Mouse (Mus musculus) Patski (cell line): ENCODE results near the gene Ppy. TPM values are rescaled to one million over a fixed set of nuclear protein-coding genes. Genes with fewer than 3 reads are reported as not detected.
A peak's percentile ranks its signal among the peaks of the same experiment; 100 is the strongest.

Source experiments
- ATAC-seq: fragments of 100-300 bp; one replicate; pipeline ENCODE4 v1.8.0; 2021
- CTCF ChIA-PET: fragments of 350-600 bp; sonication (Branson Sonifier 250); formaldehyde crosslinking; loops from one replicate; lab custom pipeline; 2022; ENCODE audit warnings: inconsistent platforms; lab: Charles Lee
- POLR2A ChIA-PET: fragments of 350-600 bp; sonication (Branson Sonifier 250); formaldehyde crosslinking; loops from one replicate; lab custom pipeline; 2022; ENCODE audit warnings: antibody characterized with exemption, inconsistent platforms; lab: Charles Lee
- DNase-seq: peaks from one replicate; pipeline ENCODE4 v3.0.0-alpha.2; 2011; ENCODE audit warnings: low read depth, low spot score
- H3K27me3 ChIP-seq: fragments of 371-371 bp; one replicate; pipeline ENCODE4 v1.5.1; 2021
- CTCF ChIP-seq: fragments of 100-300 bp; IDR thresholded peaks from one replicate; pipeline ENCODE4 v1.5.1; 2021
- in situ Hi-C: fragments of 300-500 bp; cut with MboI; formaldehyde crosslinking; loops from 3 replicates; pipeline ENCODE4 v1.11.1; 2018; ENCODE audit warnings: low pct_unique_long_range_greater_than_20kb, mixed read lengths
- polyA plus RNA-seq: library from polyadenylated mRNA; unstranded; gene quantifications from one replicate; pipeline ENCODE4 v1.2.3, GENCODE M21; 2021

Ppy gene
- polyA plus RNA-seq: not detected

DNA sequence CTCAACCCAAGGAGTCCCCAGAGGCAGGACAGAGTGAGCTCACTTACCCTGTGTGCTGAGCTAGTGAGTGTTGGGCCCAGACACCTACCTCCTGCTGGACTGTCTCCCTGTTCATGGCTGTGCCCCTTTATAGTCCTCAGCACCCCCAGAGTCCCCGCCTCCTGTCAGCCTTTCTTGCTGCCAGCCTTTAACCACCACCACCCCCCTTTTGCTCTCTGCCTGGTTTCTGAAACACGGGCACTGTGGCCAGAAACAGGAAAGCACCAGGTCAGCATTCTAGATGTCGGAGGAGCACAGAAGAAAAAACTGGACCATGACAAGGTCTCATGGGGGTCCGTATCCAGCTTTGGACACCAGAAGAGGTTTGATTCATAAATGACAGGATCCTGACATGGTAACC is at the start of gene Ppy:
Gene Ppy (minus strand): TSS at position 101 of the 400 bp plus-strand sequence.
- CTCF ChIA-PET: interaction anchor here (0.9 to 4.7 kb wide), 4 partner anchors 10 to 173 kb away, joined by 3 to 43 read pairs (median 4); no protein-coding TSS in a partner anchor
- no peak for DNase-seq
- in situ Hi-C loops: loop anchor here (5.0 kb wide), 1 partner anchor 36 kb away; no protein-coding TSS in a partner anchor
- POLR2A ChIA-PET: no interaction called here
- H3K27me3 ChIP-seq: peaks cover 53% of the 10 kb centered on the region
- TF ChIP-seq CTCF: no peak
- ATAC-seq: no peak

DNA sequence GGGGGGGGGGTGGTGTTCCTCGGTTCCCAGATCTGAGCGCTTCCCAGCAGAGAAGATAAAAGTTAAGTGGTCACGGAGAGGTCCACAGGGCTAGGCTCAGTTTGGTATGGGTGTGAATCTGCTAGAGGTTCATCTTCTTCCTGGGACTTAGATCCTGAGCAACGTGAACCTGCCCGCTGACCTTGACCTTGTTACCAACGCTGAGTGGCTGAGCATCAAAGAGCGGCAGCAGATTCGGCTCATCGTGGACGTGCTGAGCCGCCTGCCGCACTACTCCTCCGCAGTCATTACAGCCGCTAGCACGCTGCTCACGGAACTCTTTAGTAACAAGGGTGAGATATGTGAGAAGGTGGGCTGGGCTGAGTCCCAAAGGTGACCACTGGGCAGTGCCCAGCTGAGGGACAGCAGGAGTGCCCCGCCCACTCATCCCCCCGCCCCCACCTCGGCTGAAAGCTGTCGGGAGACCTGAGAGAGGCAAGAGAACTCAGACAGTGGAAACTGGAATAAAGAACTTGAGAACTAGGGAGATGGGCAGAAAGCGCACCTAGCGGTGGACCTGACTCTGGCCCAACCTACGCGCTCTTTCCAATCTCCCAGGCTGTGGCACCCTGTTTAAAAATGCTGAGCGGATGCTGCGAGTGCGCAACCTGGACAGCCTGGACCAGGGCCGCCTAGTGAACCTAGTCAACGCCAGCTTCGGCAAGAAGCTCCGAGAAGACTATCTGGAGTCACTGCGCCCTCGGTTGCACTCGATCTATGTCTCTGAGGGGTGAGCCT is 46.3 kb upstream of the Ppy start:
- in situ Hi-C loops: no loop called here
- DNase-seq (no peak), ATAC-seq (no peak)
- POLR2A ChIA-PET: no interaction called here
- no peaks in the 10 kb centered on the region for H3K27me3 ChIP-seq
- CTCF ChIA-PET: no interaction called here
- no peak for TF ChIP-seq CTCF

DNA sequence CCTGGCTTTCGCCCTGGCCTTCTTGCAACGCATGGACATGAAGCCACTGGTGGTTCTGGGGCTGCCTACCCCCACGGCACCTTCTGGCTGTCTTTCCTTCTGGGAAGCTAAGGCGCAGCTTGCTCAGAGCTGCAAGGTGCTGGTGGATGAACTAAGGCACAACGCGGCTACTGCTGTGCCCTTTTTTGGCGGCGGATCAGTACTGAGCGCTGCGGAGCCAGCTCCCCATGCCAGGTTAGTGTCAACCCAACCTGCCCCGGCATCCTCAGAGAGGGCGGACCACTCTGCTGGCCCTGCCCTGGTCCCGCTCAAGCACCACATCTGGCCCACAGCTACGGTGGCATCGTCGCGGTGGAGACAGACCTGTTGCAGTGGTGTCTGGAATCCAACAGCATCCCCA is 45.4 kb upstream of the Ppy start:
- TF ChIP-seq CTCF: no peak
- in situ Hi-C loops: no loop called here
- DNase-seq (no peak), ATAC-seq (no peak)
- CTCF ChIA-PET: no interaction called here
- POLR2A ChIA-PET: no interaction called here
- H3K27me3 ChIP-seq: no peaks in the 10 kb centered on the region

DNA sequence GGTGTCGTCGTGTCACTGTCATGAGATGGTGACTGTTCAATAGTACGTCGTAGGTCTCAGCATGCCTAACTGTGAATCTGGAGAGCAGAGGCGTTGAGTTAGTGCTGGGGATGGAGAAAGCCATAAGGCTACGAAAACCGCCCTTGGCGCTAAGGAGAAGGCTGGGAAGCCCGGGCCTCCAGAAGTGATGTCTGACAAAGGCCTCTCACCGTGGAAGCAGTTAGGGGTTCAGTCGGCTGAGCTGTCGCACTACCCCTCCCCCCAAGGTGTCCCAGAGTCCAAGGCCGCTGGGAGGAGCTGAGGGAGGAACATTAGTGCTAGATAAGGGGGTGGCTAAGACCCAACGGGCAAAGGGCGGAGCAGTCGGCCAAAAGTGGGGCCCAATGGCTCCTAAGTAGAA is 44.9 kb upstream of the Ppy start:
- no peaks in the 10 kb centered on the region for H3K27me3 ChIP-seq
- CTCF ChIA-PET: no interaction called here
- in situ Hi-C loops: no loop called here
- ATAC-seq: no peak
- POLR2A ChIA-PET: no interaction called here
- DNase-seq: no peak
- no peak for TF ChIP-seq CTCF

DNA sequence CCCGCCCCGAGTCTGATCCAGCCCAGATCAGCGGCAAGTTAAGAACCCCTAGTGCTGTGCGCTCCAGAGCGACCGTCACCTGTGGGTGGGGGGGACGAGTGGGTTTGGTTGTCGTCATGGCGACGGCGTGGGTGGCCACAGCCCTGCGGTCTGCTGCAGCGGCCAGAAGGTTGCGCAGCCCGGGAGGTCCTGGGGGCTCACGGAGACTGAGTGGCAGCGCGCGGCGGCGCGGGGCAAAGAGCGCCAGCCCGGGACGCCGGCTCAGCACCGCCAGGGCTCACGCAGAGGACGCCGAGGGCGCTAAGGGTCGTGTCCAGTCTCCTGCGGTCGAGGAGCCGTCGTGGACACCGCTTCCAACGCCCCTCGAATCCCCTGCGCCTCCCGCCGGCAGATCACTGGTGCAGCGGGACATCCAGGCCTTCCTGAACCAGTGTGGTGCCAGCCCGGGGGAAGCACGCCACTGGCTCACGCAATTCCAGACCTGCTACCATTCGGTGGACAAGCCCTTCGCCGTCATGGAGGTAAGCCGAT is 44.4 kb upstream of the Ppy start, which contains the start of gene Nags:
Gene Nags (plus strand): TSS at position 43 of the 531 bp plus-strand sequence.
- CTCF ChIA-PET: no interaction called here
- H3K27me3 ChIP-seq: no peaks in the 10 kb centered on the region
- TF ChIP-seq CTCF: no peak
- in situ Hi-C loops: no loop called here
- DNase-seq (no peak), ATAC-seq (no peak)
- POLR2A ChIA-PET: no interaction called here

DNA sequence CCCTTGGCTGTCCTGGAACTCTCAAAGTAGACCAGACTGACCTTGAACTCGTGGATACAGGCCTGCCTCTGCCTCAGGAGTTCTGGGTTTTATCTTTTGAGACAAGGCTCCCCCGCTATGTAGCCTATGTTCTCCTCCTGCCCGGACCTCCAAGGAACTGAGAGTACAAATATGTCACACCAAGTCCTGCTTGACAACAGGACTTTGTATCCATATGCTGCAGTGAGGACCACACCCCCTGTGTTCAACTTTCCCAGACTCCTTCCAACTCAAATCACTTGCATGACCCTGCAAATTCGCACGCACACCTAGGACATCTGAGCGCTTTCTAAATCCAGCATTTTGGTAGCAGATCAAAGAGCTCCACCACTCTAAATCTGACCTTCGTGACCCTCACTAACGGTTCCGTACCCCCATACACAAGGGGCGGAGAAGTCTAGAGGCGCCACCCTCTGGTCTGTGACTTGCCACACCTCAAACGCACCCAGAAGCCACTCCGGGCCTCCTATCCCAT is 43.9 kb upstream of the Ppy start:
- ATAC-seq: no peak
- in situ Hi-C loops: no loop called here
- DNase-seq: no peak
- ChIA-PET POLR2A (no interaction called here), CTCF (no interaction called here)
- TF ChIP-seq CTCF: no peak
- H3K27me3 ChIP-seq: no peaks in the 10 kb centered on the region

DNA sequence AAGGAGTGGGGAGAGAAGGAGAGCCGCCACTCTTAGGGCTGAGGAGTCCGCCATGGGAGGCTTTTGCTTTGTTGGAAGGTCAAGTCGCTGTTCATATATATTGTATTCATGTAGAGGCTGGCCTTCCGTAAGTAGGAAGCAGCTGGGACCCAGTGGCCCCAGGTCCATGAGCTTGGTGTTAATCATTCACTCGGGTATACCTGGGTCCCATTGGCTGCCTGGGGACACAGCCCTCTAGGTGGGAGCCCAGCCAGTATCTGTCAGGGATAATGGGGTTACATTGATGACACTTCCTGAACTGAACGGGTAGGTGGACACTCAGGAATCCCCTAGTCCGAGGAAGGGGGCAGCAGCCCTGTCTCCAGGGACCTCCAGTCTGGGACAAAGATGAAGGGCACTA is 41.2 kb upstream of the Ppy start:
- CTCF ChIA-PET: interaction anchor here (2.7 kb wide), 1 partner anchor 14 kb away, joined by 13 read pairs; the partner anchor contains the start of gene Tmem101
- in situ Hi-C loops: no loop called here
- H3K27me3 ChIP-seq: no peaks in the 10 kb centered on the region

DNA sequence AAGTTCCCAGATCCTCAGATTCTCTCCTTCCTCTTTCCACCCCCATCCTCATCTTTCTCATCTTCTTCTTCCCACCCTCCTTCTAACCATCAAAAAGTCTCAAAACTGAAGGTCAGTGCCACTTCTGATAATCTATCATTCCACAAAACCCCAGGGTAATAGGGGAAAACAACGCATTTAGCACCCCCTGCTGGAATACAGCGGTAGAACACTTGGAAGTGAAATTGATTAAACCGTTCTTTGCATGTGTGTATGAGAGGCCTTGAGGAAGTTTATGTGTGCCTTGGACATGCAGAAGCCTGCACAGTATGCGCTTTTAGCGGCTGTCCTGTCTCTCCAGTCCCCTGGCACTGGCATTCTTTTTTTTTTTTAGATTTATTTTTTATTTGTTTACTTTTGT is 39.4 kb upstream of the Ppy start:
- peak; percentile 74 for TF ChIP-seq CTCF
- ATAC-seq (no peak), DNase-seq (no peak)
- CTCF ChIA-PET: interaction anchor here (0.9 to 5.8 kb wide), 6 partner anchors 13 to 100 kb away, joined by 3 to 43 read pairs (median 4); partner anchors contain the start of genes Ppy and Tmem101
- H3K27me3 ChIP-seq: no peaks in the 10 kb centered on the region
- in situ Hi-C loops: no loop called here
- POLR2A ChIA-PET: no interaction called here

More for the DNA sequence above, 41.2 kb upstream of the Ppy start:
- no peak for TF ChIP-seq CTCF
- POLR2A ChIA-PET: interaction anchor here (0.6 kb wide), 1 partner anchor 179 kb away, joined by 3 read pairs; no protein-coding TSS in a partner anchor
- no peak for ATAC-seq
- DNase-seq: no peak

DNA sequence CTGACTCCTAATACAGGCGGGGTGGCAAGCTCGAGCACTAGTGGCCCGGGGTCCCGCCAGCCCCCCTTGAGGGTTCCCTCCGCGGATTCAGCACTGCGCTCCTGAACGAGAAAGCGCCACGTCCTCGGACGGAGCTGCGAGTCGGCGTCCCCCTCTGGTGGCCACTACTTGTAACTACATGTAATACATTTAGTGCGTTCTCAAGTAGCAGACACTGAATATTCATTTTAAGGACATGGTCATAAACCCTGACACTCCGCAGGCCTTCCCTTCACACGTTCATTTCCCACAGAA is 37.3 kb upstream of the Ppy start:
- ChIA-PET CTCF (interaction anchor here (0.7 to 5.8 kb wide), 11 partner anchors 11 to 147 kb away, joined by 3 to 43 read pairs (median 4); partner anchors contain the start of genes Ppy, Pyy and Tmem101), POLR2A (interaction anchor here (1.8 kb wide), 1 partner anchor 18 kb away, joined by 4 read pairs; the partner anchor contains the start of gene Tmem101)
- ATAC-seq (no peak), DNase-seq (no peak)
- TF ChIP-seq CTCF: peak; percentile 93
- in situ Hi-C loops: loop anchor here (5.0 kb wide), 2 partner anchors 36 to 71 kb away; partner anchors contain the start of gene Ppy
- H3K27me3 ChIP-seq: no peaks in the 10 kb centered on the region

DNA sequence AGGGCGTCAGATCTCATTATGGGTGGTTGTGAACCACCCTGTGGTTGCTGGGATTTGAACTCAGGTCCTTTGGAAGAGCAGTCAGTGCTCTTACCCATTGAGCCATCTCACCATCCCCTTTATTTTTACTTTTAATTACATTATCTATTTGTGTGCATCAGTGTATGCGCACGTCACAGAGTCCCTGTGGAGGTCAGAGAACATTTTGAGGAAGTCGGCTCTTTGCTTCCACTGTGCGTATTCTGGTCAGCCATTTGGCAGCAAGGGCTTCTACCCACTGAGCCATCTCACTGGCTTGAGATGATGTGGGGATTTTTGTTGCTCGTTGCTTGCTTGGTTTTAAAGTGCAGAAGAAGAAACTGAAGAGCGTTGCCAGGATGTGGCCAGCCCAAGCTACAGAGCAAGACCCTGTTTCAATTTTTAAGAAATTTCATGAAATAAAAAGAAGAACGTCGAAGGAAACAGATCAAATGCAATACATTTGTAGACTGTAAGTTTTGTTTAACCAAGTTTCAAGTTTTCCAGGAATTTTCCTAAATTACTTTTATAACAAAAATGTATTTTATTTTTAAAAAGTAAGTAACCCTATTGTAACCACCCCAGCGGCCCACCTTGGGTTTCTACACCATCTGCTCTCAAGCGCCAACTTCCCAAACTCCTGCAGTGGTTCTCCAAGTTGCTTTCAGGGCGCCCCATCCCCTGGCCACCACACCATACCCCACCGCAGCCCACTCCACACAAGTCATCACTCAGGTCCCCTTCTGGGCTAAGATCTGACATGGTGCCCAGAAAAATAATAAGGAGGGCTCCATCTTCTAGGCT is 36.7 kb upstream of the Ppy start:
- H3K27me3 ChIP-seq: no peaks in the 10 kb centered on the region
- ATAC-seq (no peak), DNase-seq (no peak)
- in situ Hi-C loops: loop anchor here (5.0 kb wide), 2 partner anchors 36 to 71 kb away; partner anchors contain the start of gene Ppy
- CTCF ChIA-PET: interaction anchor here (0.7 to 5.8 kb wide), 8 partner anchors 11 to 76 kb away, joined by 3 to 43 read pairs (median 4); partner anchors contain the start of genes Ppy, Pyy and Tmem101
- TF ChIP-seq CTCF: no peak
- POLR2A ChIA-PET: interaction anchor here (1.8 kb wide), 1 partner anchor 19 kb away, joined by 4 read pairs; the partner anchor contains the start of gene Tmem101
